Mouse (Mus musculus) sigmoid colon, adult 10 weeks (tissue): ENCODE results near the gene Emc9. TPM values are rescaled to one million over a fixed set of nuclear protein-coding genes. Genes with fewer than 3 reads are reported as not detected.

Source experiments
- polyA plus RNA-seq: library from polyadenylated mRNA; stranded (reverse); fragments of 350-450 nt; fragmentation: Illumina TruSeq; extraction: RNeasy Lipid Tissue Mini Kit (QIAGEN cat#74804); gene quantifications from one replicate; pipeline ENCODE4 v1.2.3, GENCODE M21; 2014; ENCODE audit warnings: low read depth, low replicate concordance

Emc9 gene
- 7.3 TPM for polyA plus RNA-seq

DNA sequence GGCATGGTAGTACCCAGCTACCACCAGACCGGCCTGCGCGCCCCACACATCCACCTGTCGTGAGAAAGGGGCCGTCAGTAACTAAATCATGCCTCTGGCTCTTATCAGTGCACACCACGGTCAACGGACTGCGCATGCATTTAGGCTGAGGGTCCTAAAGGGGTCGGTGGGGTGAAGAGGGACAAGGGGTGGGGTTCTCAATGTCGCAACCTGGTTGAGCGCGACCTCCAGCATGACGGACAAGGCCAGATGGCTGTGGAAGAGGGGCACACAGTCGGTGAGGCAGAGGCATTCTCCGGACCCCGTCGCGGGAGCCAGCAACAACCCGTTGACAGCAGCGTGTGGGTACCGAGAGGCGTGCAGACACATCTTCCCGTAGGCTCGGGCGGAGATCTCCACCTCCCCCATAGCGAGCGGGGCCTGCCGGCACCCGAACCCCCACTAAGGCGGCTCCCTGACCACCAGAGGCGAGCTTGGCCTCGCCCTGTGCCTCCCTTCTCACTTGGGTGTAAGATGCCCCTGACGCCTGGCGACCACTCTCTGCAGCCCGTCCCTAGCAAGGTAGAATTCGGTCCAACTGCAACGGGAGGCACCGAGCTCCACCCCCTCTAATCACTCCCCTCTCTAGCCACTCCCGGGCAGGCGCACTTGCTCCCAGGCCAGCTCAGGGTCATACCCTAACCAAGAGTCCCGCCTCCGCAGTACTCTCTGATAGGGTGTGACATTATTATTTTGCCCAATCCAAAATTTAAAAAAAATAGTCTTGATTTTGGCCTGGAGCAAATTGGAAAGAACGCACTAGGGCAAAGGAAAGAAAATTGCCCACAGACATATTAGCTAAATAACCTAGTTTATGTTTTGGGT is at the start of gene Emc9:
Gene Emc9, minus strand, starts transcription at position 601 of the 864 bp plus-strand sequence.

GRCm38 (mm10) chr14:55617822-55618221 is 32.7 kb upstream of the Emc9 start, which contains the start of gene Rec8:
Rec8 (plus strand) TSS chr14:55618037.

GRCm38 (mm10) chr14:55603271-55603632 is 18.1 kb upstream of the Emc9 start, which contains the start of gene Irf9:
Irf9 (plus strand) TSS chr14:55603571.

DNA sequence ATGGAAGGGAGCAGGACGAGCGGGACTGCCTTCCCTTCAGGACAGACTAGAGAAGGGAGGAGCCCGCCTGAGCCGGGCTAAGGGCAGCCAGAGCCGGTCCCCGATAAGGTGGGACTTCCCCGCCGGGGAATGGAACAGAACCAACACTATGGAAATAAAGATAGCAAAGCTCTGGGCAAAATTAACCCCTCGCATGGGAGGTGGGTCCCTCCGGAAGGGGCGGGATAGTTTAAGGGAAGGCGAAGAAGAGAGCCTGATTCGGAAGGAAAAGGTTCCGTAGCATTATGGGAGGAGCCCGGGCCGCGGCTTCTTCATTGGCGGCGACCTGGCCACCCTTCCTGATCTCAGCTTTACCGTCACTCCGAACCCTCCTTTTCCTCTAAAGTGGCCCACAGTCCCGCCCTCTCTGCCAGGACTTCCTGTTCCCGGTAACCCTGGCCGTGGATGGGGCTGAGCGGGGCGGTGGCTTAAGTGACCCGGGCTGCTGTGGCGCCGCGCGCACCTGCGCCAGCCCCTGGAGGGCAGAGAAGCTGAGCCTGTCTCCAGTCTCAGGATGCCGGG is 6.3 kb upstream of the Emc9 start, which contains the start of gene Rnf31:
Gene Rnf31, plus strand, starts transcription at position 378 of the 561 bp plus-strand sequence.

DNA sequence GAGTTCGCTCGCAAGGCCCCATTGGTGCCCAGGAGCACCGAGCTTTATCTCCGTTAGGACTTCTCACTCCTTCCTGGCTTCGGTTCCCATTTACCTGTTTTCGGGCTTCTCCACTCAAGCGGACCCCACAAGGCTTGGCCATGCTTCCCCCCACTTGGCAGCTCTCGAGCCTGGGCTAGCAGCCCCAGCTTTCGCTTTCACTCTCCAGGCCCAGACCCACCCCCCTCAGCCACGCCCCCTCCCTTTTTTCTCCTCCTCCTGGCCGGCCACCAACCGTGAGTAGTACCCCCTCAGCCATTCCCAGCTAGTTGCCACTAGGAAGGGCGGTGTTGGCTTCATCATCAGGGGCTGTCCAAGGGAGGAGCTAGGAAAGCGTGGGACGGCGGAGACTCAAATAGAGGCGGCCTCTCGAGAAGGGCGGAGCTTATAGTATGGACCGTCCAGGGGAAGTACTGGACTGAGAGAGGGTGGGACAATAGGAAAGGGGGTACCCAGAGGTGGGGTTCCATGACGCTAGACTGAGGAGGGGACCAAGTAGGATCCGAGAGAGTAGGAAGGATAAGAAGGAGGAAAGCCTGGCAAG is 5.7 kb upstream of the Emc9 start, which contains the start of gene Psme2:
Gene Psme2, minus strand, starts transcription at position 366 of the 583 bp plus-strand sequence.

GRCm38 (mm10) chr14:55577871-55578667 is 7.0 kb downstream of the Emc9 start, which contains the start of gene Psme1:
Psme1 (plus strand) TSS chr14:55578123.

DNA sequence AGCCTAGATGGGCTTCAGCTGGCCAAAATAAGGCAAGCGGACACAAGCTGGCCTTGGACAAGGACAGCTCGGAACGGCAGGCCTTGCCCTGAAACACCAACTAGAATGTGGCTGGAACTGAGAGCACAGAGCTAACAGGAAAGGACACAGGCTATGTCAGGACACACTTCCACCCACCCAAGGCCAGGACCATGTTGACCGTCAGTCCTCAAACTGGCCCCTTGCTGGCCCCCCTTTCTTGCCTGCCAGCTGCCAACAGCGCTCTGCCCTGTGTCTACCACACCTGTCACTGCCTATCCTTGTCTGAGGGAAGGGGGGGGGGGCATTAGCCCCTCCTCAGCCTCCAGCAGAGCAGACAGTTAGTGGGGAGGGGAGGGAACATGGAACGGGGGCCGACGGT is 9.8 kb downstream of the Emc9 start, which contains the start of gene Fitm1:
Gene Fitm1, plus strand, starts transcription at position 316 of the 400 bp plus-strand sequence.

GRCm38 (mm10) chr14:55560202-55561073 is 24.7 kb downstream of the Emc9 start, which contains the start of gene A730061H03Rik:
A730061H03Rik (minus strand) TSS chr14:55560406.

DNA sequence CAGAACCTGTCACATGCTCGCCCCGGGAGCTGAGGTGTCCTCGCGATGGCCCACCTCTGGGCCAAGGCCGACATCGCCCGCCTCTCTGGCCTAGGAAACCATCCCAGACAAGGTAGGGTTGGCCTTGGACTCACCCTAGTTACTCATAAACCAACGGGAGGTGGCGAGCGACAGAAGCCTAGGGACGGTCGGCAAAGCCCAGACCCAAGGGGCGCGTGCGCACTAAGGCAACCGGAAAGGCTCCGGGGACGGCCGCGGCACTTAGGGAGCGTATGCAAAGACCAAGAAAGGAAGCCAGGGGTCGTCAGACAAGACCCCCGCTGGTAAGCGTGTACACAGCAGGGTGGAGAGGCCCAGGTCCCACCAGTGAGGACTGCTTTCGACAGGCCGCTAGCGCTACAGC is 25.3 kb downstream of the Emc9 start, which contains the start of gene Dcaf11:
Gene Dcaf11, plus strand, starts transcription at position 208 of the 403 bp plus-strand sequence.

GRCm38 (mm10) chr14:55540067-55540786 is 44.9 kb downstream of the Emc9 start, which contains the start of gene Pck2:
Pck2 (plus strand) TSS chr14:55540266.

Other genes with a start within 250 kb of the Emc9 start
- 32.3 TPM for gene Dhrs4, start 106.5 kb downstream of the Emc9 start, polyA plus RNA-seq
- not detected for gene Carmil3, start 94.7 kb downstream of the Emc9 start, polyA plus RNA-seq
- gene Cpne6, start 74.9 kb downstream of the Emc9 start, polyA plus RNA-seq = not detected
- gene Nrl, start 60.3 kb downstream of the Emc9 start, polyA plus RNA-seq = not detected
- 5.2 TPM for gene Pck2, start 45.0 kb downstream of the Emc9 start, polyA plus RNA-seq
- 21.3 TPM for gene Dcaf11, start 25.3 kb downstream of the Emc9 start, polyA plus RNA-seq
- not detected for gene A730061H03Rik, start 24.9 kb downstream of the Emc9 start, polyA plus RNA-seq
- not detected for gene Fitm1, start 9.7 kb downstream of the Emc9 start, polyA plus RNA-seq
- gene Psme1, start 7.2 kb downstream of the Emc9 start, polyA plus RNA-seq = 139 TPM
- gene Psme2, start 5.8 kb upstream of the Emc9 start, polyA plus RNA-seq = 171 TPM
- 10.6 TPM for gene Rnf31, start 6.4 kb upstream of the Emc9 start, polyA plus RNA-seq
- gene Irf9, start 18.3 kb upstream of the Emc9 start, polyA plus RNA-seq = 51.9 TPM
- gene Rec8, start 32.7 kb upstream of the Emc9 start, polyA plus RNA-seq = not detected
- 2.9 TPM for gene Ipo4, start 50.7 kb upstream of the Emc9 start, polyA plus RNA-seq
- 0.63 TPM for gene Gm49378, start 52.6 kb upstream of the Emc9 start, polyA plus RNA-seq
- gene Tm9sf1, start 58.5 kb upstream of the Emc9 start, polyA plus RNA-seq = 52.5 TPM
- gene Tssk4, start 64.9 kb upstream of the Emc9 start, polyA plus RNA-seq = 0.50 TPM
- 43.5 TPM for gene Mdp1, start 75.2 kb upstream of the Emc9 start, polyA plus RNA-seq
- 26.0 TPM for gene Gmpr2, start 86.6 kb upstream of the Emc9 start, polyA plus RNA-seq
- gene Nedd8, start 86.8 kb upstream of the Emc9 start, polyA plus RNA-seq = 50.1 TPM
- gene Tinf2, start 96.5 kb upstream of the Emc9 start, polyA plus RNA-seq = 13.6 TPM
- gene Tgm1, start 128.6 kb upstream of the Emc9 start, polyA plus RNA-seq = not detected
- gene Rabggta, start 137.0 kb upstream of the Emc9 start, polyA plus RNA-seq = 0.73 TPM
- 15.3 TPM for gene Dhrs1, start 160.4 kb upstream of the Emc9 start, polyA plus RNA-seq
- 3.3 TPM for gene Nop9, start 160.4 kb upstream of the Emc9 start, polyA plus RNA-seq
- gene Cideb, start 173.2 kb upstream of the Emc9 start, polyA plus RNA-seq = 5.6 TPM
- not detected for gene Ltb4r2, start 176.1 kb upstream of the Emc9 start, polyA plus RNA-seq
- gene Ltb4r1, start 180.7 kb upstream of the Emc9 start, polyA plus RNA-seq = not detected
- 0.19 TPM for gene Adcy4, start 198.8 kb upstream of the Emc9 start, polyA plus RNA-seq
- 4.4 TPM for gene Ripk3, start 203.6 kb upstream of the Emc9 start, polyA plus RNA-seq
- 2.6 TPM for gene Nfatc4, start 237.8 kb upstream of the Emc9 start, polyA plus RNA-seq